Mouse (Mus musculus) embryonic facial prominence, embryonic 12.5 days (tissue): ENCODE measurements at regions not wholly inside any gene's neighbourhood (a gene's known extent, or its start where the extent isn't known, plus 50 kb on each side); places are given as distances from the start of the nearest gene placed in this dataset.
"Not testable (repeated sequence)": the region's sequence is repeated elsewhere in the genome, so short reads cannot be mapped to it uniquely, and the experiment has no call there.

Source experiments
- ATAC-seq: fragments of 200-750 bp; cut with Nextera tagmentation; 2 replicates; pipeline ENCODE4 v1.8.0; 2017; ENCODE audit not compliant: insufficient number of reproducible peaks, insufficient read depth, low FRiP score, low TSS enrichment
- H3K27ac ChIP-seq: fragments of 300-500 bp; sonication (generic); 2 replicates; pipeline ENCODE4 v1.5.1; 2016; ENCODE audit warnings: mild to moderate bottlenecking
- H3K27me3 ChIP-seq: fragments of 300-500 bp; sonication (generic); 2 replicates; pipeline ENCODE4 v1.6.1; 2016; ENCODE audit warnings: mild to moderate bottlenecking, moderate library complexity
- H3K36me3 ChIP-seq: fragments of 300-500 bp; sonication (generic); 2 replicates; pipeline ENCODE4 v1.6.1; 2016; ENCODE audit warnings: mild to moderate bottlenecking
- H3K4me1 ChIP-seq: fragments of 300-500 bp; sonication (generic); 2 replicates; pipeline ENCODE4 v1.6.1; 2016
- H3K4me2 ChIP-seq: fragments of 300-500 bp; sonication (generic); replicated peaks from 2 replicates; pipeline ENCODE4 v1.6.1; 2016; ENCODE audit warnings: mild to moderate bottlenecking, moderate library complexity
- H3K4me3 ChIP-seq: fragments of 300-500 bp; sonication (generic); 2 replicates; pipeline ENCODE4 v1.5.1; 2016; ENCODE audit warnings: mild to moderate bottlenecking
- H3K9ac ChIP-seq: fragments of 300-500 bp; sonication (generic); 2 replicates; pipeline ENCODE4 v1.6.1; 2016; ENCODE audit warnings: mild to moderate bottlenecking, moderate library complexity
- H3K9me3 ChIP-seq: fragments of 300-500 bp; sonication (generic); 2 replicates; pipeline ENCODE4 v1.6.1; 2016; ENCODE audit warnings: mild to moderate bottlenecking, moderate library complexity
- WGBS: fragments of 180-500 bp; shearing (Covaris S2); methylation state at CpG from one replicate; pipeline ENCODE4 v1.1.7; 2016; 5-methylcytosine and 5-hydroxymethylcytosine counted together

DNA sequence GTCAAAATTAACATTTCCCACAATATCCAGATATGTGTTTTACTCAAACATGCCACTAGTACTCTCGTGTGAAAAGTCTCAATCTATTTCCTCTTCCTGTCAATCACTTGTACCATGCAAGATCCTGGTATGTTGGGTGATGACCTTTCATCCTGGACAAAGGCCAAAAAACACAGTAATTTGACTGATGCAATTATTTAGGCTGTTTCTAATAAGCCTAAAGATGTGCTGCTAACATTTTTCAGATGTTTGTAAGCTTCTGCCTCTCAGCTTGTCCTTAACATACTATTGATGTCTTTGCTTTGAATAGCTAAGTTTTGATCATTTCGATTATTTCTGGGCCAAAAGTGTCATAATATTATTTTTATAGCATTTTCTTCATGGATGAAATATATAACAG lies 418.4 kb upstream of the Arrdc4 start:
- no peak overlapping the region for H3K4me3 ChIP-seq
- no peaks in the 10 kb centered on the region for H3K27me3 ChIP-seq
- H3K27ac ChIP-seq, result no peak overlapping the region
- no peaks in the 10 kb centered on the region for H3K36me3 ChIP-seq
- no peak for ATAC-seq
- no peak overlapping the region for H3K9ac ChIP-seq
- H3K4me1 ChIP-seq, result no peaks in the 10 kb centered on the region
- no peaks in the 10 kb centered on the region for H3K9me3 ChIP-seq
- WGBS, result 24% methylated on average over 2 of the region's 2 CpGs
- no peak overlapping the region for H3K4me2 ChIP-seq

DNA sequence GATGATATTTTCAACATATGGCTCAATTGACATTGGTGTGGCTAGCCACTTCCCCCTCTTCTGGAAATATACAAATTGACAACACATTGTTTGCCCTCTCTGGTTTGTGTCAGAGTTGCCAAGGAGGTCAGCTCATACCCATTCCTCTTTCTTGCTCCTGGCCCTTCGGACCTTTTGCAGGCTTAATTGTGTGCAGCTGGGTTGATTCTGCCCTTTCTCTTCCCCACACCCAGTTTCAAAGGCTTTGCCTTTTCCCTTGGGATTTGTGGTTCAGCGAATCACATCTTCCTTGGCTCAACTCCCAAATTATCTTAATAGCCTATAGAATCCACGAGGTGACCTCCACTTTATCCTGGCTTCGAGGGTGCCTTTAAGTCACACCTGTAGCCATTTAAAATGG lies 412.9 kb upstream of the Arrdc4 start:
- Histone ChIP-seq H3K4me2 (no peak overlapping the region), H3K4me1 (no peaks in the 10 kb centered on the region), H3K9ac (no peak overlapping the region), H3K9me3 (no peaks in the 10 kb centered on the region), H3K27me3 (no peaks in the 10 kb centered on the region), H3K36me3 (no peaks in the 10 kb centered on the region), H3K27ac (no peak overlapping the region), H3K4me3 (no peak overlapping the region)
- WGBS, result 23% methylated on average over 4 of the region's 4 CpGs
- no peak for ATAC-seq

DNA sequence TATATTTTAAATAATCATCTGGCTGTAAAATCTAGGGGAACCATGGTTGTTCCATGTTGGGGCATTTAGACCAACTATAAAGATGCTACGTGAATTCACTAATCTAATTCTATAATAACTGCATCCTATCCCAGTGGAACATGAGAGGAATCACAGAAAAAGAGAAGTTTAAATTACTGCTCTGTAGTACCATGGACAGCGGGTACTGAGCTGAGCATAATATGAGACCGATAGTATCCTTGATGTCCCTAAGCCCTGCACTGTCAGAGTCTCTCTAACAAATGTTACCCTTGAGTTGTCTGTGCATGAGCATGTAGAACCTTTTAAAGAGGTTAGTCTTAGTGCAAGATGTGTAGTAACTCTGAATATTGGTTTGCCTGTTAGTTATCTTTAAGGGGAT lies 393.3 kb upstream of the Arrdc4 start:
- Histone ChIP-seq H3K27me3 (no peaks in the 10 kb centered on the region), H3K4me1 (no peaks in the 10 kb centered on the region), H3K9ac (no peak overlapping the region), H3K4me2 (no peak overlapping the region), H3K9me3 (no peaks in the 10 kb centered on the region), H3K27ac (no peak overlapping the region), H3K4me3 (no peak overlapping the region), H3K36me3 (no peaks in the 10 kb centered on the region)
- WGBS, result 69% methylated on average over 3 of the region's 3 CpGs
- no peak for ATAC-seq

DNA sequence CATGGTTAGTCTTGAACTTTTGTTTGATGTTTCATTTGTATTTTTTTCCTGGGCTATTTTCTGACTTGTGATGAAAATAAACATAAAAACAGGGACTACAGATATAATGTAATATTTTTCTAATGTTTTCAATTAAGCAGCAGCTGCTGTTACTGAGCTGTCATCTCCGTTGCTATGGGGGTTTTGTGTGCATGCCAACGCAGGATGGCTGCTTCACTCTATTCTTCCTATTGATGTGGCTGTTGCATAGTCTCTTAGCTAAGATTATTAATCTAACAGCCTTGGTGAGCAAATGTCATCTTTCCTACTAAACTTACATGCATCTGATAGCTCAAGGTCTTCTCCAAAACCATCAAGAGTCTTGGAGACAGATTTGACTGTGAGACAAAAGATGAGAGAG lies 384.4 kb upstream of the Arrdc4 start:
- H3K27ac ChIP-seq, result no peak overlapping the region
- H3K4me2 ChIP-seq, result no peak overlapping the region
- no peaks in the 10 kb centered on the region for H3K27me3 ChIP-seq
- H3K9ac ChIP-seq, result no peak overlapping the region
- 81% methylated on average over 2 of the region's 2 CpGs for WGBS
- no peaks in the 10 kb centered on the region for H3K9me3 ChIP-seq
- no peaks in the 10 kb centered on the region for H3K36me3 ChIP-seq
- H3K4me3 ChIP-seq, result no peak overlapping the region
- H3K4me1 ChIP-seq, result no peaks in the 10 kb centered on the region
- no peak for ATAC-seq

DNA sequence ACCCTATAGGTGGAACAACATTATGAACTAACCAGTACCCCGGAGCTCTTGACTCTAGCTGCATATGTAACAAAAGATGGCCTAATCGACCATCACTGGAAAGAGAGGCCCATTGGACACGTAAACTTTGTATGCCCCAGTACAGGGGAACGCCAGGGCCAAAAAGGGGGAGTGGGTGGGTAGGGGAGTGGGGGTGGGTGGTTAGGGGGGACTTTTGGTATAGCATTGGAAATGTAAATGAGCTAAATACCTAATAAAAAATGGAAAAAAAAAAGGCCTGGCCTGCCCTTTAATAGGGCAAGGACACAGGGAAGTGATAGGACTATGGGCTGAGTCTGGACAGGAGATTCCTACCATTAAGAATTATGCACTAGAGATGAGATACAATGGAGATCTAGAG lies 352.7 kb upstream of the Arrdc4 start:
- not testable (repeated sequence) for H3K9ac ChIP-seq, H3K4me2 ChIP-seq, H3K4me3 ChIP-seq, H3K27ac ChIP-seq, H3K27me3 ChIP-seq, H3K4me1 ChIP-seq, H3K9me3 ChIP-seq, H3K36me3 ChIP-seq, ATAC-seq
- WGBS, result 63% methylated on average over 2 of the region's 4 CpGs

DNA sequence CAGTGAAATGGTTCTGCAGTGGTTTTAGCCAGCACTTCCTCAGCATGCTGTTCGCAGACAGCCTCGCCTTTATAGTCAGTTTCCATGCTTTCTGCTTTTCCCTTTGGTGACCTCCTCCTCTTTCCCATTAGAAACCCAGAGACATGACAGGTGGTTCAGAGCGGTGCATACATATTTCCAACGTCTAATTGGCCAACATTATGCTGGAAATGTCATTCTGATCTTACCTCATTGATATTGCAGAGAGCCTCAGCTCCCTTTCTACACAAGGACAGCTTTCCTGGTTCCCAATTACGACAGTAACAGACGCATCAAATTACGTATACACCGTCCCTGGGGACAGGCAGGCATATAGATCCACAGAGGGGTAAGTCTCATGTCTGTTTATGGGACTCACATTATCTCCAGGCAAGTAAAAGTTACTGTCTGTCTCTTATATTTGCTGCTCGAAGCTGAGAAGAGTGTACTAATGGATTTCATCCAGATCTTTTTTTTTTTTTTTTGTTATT lies 348.6 kb upstream of the Arrdc4 start:
- H3K4me1 ChIP-seq, result no peaks in the 10 kb centered on the region
- no peak overlapping the region for H3K4me2 ChIP-seq
- no peak overlapping the region for H3K4me3 ChIP-seq
- no peaks in the 10 kb centered on the region for H3K36me3 ChIP-seq
- WGBS, result 39% methylated on average over 9 of the region's 9 CpGs
- no peak for ATAC-seq
- H3K9ac ChIP-seq, result no peak overlapping the region
- H3K27me3 ChIP-seq, result no peaks in the 10 kb centered on the region
- H3K9me3 ChIP-seq, result no peaks in the 10 kb centered on the region
- no peak overlapping the region for H3K27ac ChIP-seq

DNA sequence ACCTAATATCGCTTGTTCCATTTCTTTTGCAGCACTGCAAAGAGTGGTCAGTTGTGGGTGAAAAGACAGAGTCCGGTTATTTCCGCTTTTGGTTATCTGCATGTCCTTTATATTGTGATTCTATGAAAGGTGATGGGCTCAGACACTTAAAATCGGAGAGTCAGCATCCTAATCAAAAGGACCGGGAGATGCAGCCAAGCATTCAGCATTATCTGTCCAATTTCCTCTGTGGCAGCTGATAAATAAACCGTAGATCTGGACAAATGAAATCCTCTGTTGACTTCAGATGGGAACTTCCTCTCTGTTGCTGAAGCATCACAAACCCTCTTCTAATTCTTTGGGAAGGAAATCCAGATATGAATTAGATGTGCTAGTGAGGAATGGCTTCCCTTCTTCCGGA lies 325.7 kb upstream of the Arrdc4 start:
- H3K4me2 ChIP-seq, result no peak overlapping the region
- no peaks in the 10 kb centered on the region for H3K4me1 ChIP-seq
- no peak overlapping the region for H3K4me3 ChIP-seq
- ATAC-seq, result no peak
- no peaks in the 10 kb centered on the region for H3K27me3 ChIP-seq
- 93% methylated on average over 7 of the region's 7 CpGs for WGBS
- H3K36me3 ChIP-seq, result no peaks in the 10 kb centered on the region
- H3K9ac ChIP-seq, result no peak overlapping the region
- H3K9me3 ChIP-seq, result no peaks in the 10 kb centered on the region
- H3K27ac ChIP-seq, result no peak overlapping the region

DNA sequence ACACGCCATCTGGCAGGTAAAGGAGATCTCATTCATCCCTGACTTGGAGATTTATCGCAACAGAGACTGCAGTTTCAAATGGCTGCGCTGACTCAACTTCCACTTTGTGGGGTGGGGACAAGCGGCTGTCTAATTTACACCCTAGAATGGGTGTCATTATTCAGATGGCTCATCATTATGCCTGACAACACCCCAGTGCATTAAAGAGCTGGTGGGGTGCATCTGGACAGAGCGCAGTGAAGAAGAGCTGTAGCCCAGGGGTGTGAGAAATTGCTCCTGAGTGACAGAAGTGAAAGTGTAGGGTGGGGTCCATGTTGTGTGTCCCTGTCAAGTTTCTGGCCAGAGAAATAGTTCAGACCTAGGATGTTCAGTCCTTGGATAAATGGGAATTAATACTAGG lies 314.0 kb upstream of the Arrdc4 start:
- Histone ChIP-seq H3K4me1 (no peaks in the 10 kb centered on the region), H3K4me3 (no peak overlapping the region), H3K27ac (no peak overlapping the region), H3K9ac (no peak overlapping the region), H3K4me2 (no peak overlapping the region), H3K9me3 (no peaks in the 10 kb centered on the region), H3K36me3 (no peaks in the 10 kb centered on the region), H3K27me3 (no peaks in the 10 kb centered on the region)
- no peak for ATAC-seq
- 84% methylated on average over 5 of the region's 5 CpGs for WGBS

DNA sequence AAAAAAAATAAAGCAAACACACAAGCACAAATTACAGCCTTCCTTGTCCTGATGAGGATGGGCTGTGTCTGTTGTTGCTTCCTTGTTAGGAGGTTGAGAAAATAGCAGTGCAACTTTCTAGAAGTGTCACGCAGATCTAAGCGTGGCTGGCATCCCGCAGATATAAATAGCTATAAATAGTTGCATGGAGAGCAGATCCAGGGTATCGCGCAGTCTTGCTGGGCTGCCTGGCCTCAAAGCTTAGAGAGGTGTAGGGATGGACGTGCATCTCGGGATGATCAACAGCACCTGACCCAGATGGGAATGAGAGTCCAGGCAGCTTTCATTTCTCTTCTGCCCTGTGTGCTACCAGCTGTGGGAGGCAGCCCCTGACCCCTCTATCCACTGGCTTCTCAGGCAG lies 313.5 kb upstream of the Arrdc4 start:
- H3K27me3 ChIP-seq, result no peaks in the 10 kb centered on the region
- WGBS, result 83% methylated on average over 7 of the region's 7 CpGs
- no peak overlapping the region for H3K4me3 ChIP-seq
- H3K27ac ChIP-seq, result no peak overlapping the region
- H3K9ac ChIP-seq, result no peak overlapping the region
- no peaks in the 10 kb centered on the region for H3K4me1 ChIP-seq
- no peaks in the 10 kb centered on the region for H3K9me3 ChIP-seq
- no peak for ATAC-seq
- no peak overlapping the region for H3K4me2 ChIP-seq
- no peaks in the 10 kb centered on the region for H3K36me3 ChIP-seq

DNA sequence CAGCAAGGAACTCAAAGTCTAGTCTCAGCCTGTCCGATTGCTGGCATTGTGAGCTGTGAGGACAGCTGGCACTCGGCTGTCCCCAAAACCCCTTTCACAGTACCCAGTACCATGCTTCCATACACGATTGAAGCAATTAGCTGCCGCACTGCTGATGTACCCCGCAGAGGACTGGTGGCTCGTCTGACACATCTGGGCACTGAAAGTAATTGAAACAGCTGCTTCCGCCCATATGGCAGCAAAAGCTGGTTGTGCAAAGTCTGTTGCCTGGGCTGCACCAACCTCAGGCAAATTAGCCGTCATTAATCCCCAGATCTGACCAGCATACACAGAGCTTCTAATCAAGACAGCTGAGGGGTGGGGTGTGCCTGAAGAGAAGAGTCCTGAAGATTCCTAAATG lies 313.1 kb upstream of the Arrdc4 start:
- Histone ChIP-seq H3K4me1 (no peaks in the 10 kb centered on the region), H3K4me2 (no peak overlapping the region)

DNA sequence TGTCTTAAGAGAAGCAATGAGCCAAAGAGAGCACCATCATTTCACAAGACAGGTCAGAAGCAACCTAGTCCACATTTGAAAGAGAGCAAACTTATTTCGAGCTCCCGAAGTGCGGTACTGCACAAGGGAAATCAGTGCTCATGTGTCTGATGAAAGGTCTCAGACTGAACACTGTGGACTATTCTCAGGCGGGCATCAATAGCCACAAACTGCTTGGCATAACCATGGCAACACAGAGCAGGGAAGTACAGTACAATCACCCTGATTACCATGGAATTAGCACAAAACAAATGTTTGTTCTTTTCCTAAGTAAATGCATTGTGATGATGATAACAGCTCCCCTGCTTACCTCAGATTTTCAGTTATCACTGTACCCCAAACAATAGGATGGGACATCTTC lies 312.2 kb upstream of the Arrdc4 start:
- ATAC-seq, result no peak
- no peaks in the 10 kb centered on the region for H3K27me3 ChIP-seq
- no peak overlapping the region for H3K4me3 ChIP-seq
- H3K4me1 ChIP-seq, result no peaks in the 10 kb centered on the region
- H3K4me2 ChIP-seq, result no peak overlapping the region
- WGBS, result 85% methylated on average over 4 of the region's 4 CpGs
- H3K9me3 ChIP-seq, result no peaks in the 10 kb centered on the region
- no peaks in the 10 kb centered on the region for H3K36me3 ChIP-seq
- no peak overlapping the region for H3K9ac ChIP-seq
- no peak overlapping the region for H3K27ac ChIP-seq

More for the DNA sequence above, 313.1 kb upstream of the Arrdc4 start:
- Histone ChIP-seq H3K36me3 (no peaks in the 10 kb centered on the region), H3K4me3 (no peak overlapping the region), H3K27me3 (no peaks in the 10 kb centered on the region), H3K9ac (no peak overlapping the region), H3K9me3 (no peaks in the 10 kb centered on the region), H3K27ac (no peak overlapping the region)
- ATAC-seq, result no peak
- WGBS, result 54% methylated on average over 8 of the region's 8 CpGs

DNA sequence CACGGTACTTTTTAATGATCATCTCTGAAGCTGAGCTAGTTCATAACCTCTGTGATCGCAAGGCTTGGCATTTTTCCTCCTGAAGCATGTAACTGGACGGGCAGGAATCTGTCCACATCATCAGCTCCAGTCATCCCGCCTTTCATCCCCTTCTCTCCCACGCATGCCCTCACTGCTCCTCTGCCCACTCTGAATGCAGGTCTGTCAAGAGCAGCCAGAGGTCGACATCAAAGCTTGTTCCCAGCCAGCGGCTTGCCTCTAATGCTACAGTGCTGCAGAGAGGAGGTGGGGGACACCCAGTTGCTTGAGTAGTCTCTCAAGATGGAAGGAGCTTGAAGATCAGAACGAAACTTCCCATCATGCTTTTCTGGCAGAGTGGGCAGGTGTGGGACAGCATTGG lies 267.5 kb upstream of the Arrdc4 start:
- Histone ChIP-seq H3K27me3 (no peaks in the 10 kb centered on the region), H3K27ac (no peak overlapping the region), H3K4me1 (no peaks in the 10 kb centered on the region), H3K4me2 (no peak overlapping the region), H3K4me3 (no peak overlapping the region), H3K9me3 (no peaks in the 10 kb centered on the region), H3K36me3 (no peaks in the 10 kb centered on the region), H3K9ac (no peak overlapping the region)
- WGBS, result 54% methylated on average over 8 of the region's 8 CpGs
- no peak for ATAC-seq

DNA sequence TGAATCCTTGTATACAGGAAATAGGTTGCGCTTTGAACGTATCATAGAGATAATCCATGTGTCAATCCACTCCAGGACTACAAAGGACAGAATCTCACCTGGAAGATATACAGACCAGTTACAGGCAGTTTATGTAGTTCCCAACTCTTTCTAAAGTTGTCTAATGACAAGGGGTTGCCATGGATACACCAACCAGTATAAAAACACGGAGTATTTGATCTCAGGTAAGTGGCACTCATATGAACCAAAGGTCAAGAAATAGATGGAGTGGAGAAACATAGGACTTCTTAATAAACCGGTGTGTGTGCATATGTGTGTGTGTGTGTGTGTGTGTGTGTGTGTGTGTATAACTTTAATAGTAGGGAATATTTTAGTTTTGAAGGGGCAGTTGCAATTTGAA lies 266.0 kb upstream of the Arrdc4 start:
- ATAC-seq, result no peak
- Histone ChIP-seq H3K27ac (no peak overlapping the region), H3K36me3 (no peaks in the 10 kb centered on the region), H3K4me1 (no peaks in the 10 kb centered on the region), H3K9ac (no peak overlapping the region), H3K27me3 (no peaks in the 10 kb centered on the region), H3K4me3 (no peak overlapping the region), H3K4me2 (no peak overlapping the region), H3K9me3 (no peaks in the 10 kb centered on the region)
- 87% methylated on average over 4 of the region's 4 CpGs for WGBS
